Mouse (Mus musculus): ENCODE measurements around the gene Rhox7a.
"Not testable (repeated sequence)": the region's sequence is repeated elsewhere in the genome, so short reads cannot be mapped to it uniquely, and the experiment has no call there.

The Rhox7a gene

DNA sequence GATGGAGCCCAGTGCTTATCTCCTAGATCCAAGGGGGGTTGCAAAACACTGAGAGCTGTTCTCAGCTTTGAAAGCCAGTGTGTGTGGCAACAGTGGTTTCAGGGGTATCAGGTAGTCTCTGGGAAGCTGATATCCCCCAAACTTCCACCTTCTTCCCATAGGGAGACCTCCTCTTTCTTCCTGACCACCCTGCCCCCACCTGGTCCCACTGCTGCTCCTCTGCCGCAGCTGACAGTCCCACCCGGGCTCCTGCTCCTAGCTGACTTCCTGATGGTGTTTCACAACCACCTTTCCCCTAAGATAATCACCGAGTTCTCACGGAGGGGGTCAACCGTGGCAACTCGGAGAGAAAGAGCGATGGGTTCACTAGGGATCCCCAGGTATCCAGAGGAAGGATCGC, at the start of gene Rhox7a:
Rhox7a (plus strand) TSS at position 301 of the 400 bp plus-strand sequence.
- in situ Hi-C loops (cut with MboI; ENCODE audit: unreplicated experiment in 2 of 2): not testable (repeated sequence)

DNA sequence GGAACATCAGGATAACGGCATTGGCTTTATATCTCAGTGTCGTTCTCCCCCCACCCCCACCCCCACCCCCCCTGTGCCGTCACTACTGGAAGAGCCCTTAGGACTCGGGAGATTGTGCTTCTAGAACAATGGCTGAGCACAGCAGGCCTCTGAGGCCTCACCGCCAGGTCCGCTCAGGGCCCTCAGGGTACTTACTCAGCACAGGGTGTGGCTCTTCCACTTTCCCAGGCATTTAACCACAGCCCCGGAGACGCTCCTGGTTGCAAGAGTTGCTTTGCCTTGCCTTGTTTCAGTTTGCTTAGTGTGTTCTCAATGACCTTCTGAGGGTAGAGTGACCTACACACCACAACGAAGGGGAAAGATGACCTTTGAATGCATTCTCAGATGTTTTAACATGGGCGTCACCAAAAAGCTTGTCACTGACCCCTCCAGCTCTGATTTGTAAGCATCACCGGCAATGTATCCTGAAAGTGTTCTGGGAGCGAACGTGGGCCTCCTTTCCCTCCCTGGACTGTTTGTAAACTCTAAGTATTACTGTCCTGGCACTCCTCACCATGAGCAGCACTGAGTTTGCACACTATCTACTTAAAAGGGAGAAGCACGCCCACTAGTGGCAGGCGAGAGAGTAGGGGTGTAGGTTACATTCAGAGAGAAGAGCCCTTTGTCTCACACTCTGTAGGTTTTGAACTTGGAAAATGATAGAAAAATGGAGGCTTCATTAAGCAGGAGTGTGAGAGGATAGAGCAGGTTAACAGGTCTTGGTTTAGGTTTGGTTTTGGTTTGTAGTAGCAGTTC, 24.0 kb upstream of the Rhox7a start:
- in situ Hi-C loops (cut with MboI; ENCODE audit: unreplicated experiment in 2 of 2): no loop called here

- in situ Hi-C loops (cut with MboI; ENCODE audit: unreplicated experiment in 2 of 2): no loop called here
These were observed 22.1 kb upstream of the Rhox7a start for GRCm38 (mm10) chrX:37809396-37809795.

DNA sequence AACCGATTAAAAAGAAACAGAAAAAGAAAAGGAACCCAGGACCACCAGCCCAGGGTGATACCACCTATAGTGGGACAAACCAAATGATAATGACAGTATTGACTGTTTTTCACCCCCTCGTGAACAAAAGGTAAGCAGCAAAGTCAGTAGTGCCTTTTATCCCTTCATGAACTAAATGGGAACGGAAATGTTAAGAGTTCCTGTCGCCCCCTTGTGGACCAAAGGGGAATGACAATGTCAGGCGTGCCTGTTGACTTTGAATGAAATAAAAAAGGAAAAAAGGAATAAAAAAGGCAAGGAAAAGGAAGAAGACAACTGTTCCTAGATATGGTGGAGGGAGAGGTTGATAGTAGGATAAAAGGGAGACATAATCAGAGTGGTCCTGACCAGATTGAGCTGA, 20.3 kb upstream of the Rhox7a start:
- in situ Hi-C loops (cut with MboI; ENCODE audit: unreplicated experiment in 2 of 2): no loop called here

GRCm38 (mm10) chrX:37815665-37816064, 15.8 kb upstream of the Rhox7a start:
- in situ Hi-C loops (cut with MboI; ENCODE audit: unreplicated experiment in 2 of 2): no loop called here

- in situ Hi-C loops (cut with MboI; ENCODE audit: unreplicated experiment in 2 of 2): not testable (repeated sequence)
These were observed 4.9 kb upstream of the Rhox7a start, which contains the start of gene Rhox6 for GRCm38 (mm10) chrX:37826610-37827009. Gene Rhox6 (plus strand): TSS chrX:37826910.

- in situ Hi-C loops (cut with MboI; ENCODE audit: unreplicated experiment in 2 of 2): no loop called here
These were observed 40.2 kb downstream of the Rhox7a start for GRCm38 (mm10) chrX:37871641-37872040.

DNA sequence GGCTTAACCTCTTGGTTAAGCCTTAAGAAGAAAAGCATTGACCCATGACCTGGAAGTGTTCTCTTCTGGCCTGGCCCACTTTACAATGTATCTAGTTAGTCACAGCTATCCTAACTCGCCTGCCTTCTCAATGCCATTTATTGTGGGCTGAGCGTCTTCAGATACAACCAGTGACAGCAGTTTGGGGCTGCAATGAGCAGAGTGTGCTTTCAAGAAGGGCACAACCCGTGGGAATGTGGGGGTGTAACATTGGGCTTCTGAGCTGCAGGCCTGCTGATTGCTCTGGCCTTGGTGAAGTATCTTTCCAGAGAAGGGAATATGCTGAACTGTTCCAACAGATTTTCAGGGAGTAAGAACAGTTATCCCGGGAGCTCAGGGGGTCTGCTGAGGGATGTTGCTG, 47.4 kb downstream of the Rhox7a start, which contains the start of gene Rhox8:
Rhox8 (minus strand) TSS at position 101 of the 400 bp plus-strand sequence.
- in situ Hi-C loops (cut with MboI; ENCODE audit: unreplicated experiment in 2 of 2): no loop called here

All from v-Abl transformed pro-B cells (cell line).